In genomic region chr5:41760831-41761508, GRCm38 (mm10) we compare ENCODE assay signal across 14 mouse cellular contexts. TPM values are rescaled to one million over a fixed set of nuclear protein-coding genes. Genes with fewer than 3 reads are reported as not detected.
DNase-seq lines count a peak whose midpoint lies in the region; ATAC-seq and TF ChIP-seq lines count a peak whose summit lies in the region.
"Had no signal": no experiment of that assay in that cellular context is flagged by ENCODE, and none has a peak within 500 bp of the region (broad histone marks: within the 10 kb centered on the region; RNA-seq: fewer than 3 reads in every experiment).

No protein-coding gene starts in this region.

- no peak overlapping the region for H3K9ac ChIP-seq in heart, embryonic 15.5 days
- H3K9ac ChIP-seq in limb, embryonic 11.5 days (ENCODE audit: low read length), result no peak overlapping the region

- H3K4me1 ChIP-seq in heart, embryonic 15.5 days (replicated peaks), result peaks cover 21% of the 10 kb centered on the region
- peaks cover 41% of the 10 kb centered on the region for H3K4me1 ChIP-seq in E14TG2a.4 (replicated peaks; ENCODE audit: low read depth, low read length)
- peaks cover 29% of the 10 kb centered on the region for H3K4me1 ChIP-seq in embryonic facial prominence, embryonic 10.5 days
- H3K4me1 ChIP-seq in limb, embryonic 11.5 days (ENCODE audit: control insufficient read depth, insufficient read depth, low read length), result peaks cover 6% of the 10 kb centered on the region; the same call in 1 of the 2 replicates

- no peak for TF ChIP-seq CTCF in E14TG2a.4 (conservative IDR thresholded peaks at IDR 0.05; ENCODE audit: low read length)

- H3K27me3 ChIP-seq in heart, embryonic 15.5 days, result peaks cover 94% of the 10 kb centered on the region
- H3K27me3 ChIP-seq in E14TG2a.4 (ENCODE audit: insufficient read depth, low read length), result peaks cover 92% of the 10 kb centered on the region
- H3K27me3 ChIP-seq in embryonic facial prominence, embryonic 10.5 days (replicated peaks; ENCODE audit: low read depth, poor library complexity, severe bottlenecking), result peaks cover 100% of the 10 kb centered on the region
- H3K27me3 ChIP-seq in limb, embryonic 11.5 days (ENCODE audit: control insufficient read depth, insufficient read depth, low read length), result peaks cover 83% of the 10 kb centered on the region

- no peak for DNase-seq in heart, adult 18-20 months
- peak; percentile 52 for DNase-seq in embryonic facial prominence, embryonic 10.5 days (ENCODE audit: low spot score)
- DNase-seq in limb, embryonic 11.5 days (ENCODE audit: low spot score), result no peak
- DNase-seq: embryo, embryonic 11 days; right cerebral cortex, postnatal 14 days had no signal

- no peak for ATAC-seq in heart, embryonic 15.5 days (replicated peaks; ENCODE audit: insufficient number of reproducible peaks, insufficient read depth, low FRiP score, low read depth)
- ATAC-seq in limb, embryonic 11.5 days (ENCODE audit: insufficient number of reproducible peaks, low FRiP score, low TSS enrichment, low read depth), result no peak
- no peak for ATAC-seq in megakaryocyte progenitor cell, adult 5-6 weeks (replicated peaks; ENCODE audit: poor library complexity)
- no peak for ATAC-seq in CD4-positive, CD25-positive, alpha-beta regulatory T cell, adult 4 months
- ATAC-seq: activated CD4-positive, CD25-positive, alpha-beta regulatory T cell, adult 4 months had no signal

- WGBS in heart, embryonic 15.5 days, result 4% methylated on average over 22 of the region's 22 CpGs
- 3% methylated on average over 22 of the region's 22 CpGs for WGBS in embryonic facial prominence, embryonic 10.5 days
- 2% methylated on average over 22 of the region's 22 CpGs for WGBS in limb, embryonic 11.5 days

- H3K4me3 ChIP-seq in heart, embryonic 15.5 days, result peak overlapping the region; percentile 16
- peak overlapping the region; percentile 55; the same call in 1 of the 2 replicates for H3K4me3 ChIP-seq in E14TG2a.4 (replicated peaks; ENCODE audit: low read length)
- peak overlapping the region; percentile 61 for H3K4me3 ChIP-seq in embryonic facial prominence, embryonic 10.5 days
- H3K4me3 ChIP-seq in limb, embryonic 11.5 days (ENCODE audit: low read depth, low read length), result peak overlapping the region; percentile 15; the same call in 1 of the 2 replicates

- no peak overlapping the region for H3K27ac ChIP-seq in heart, embryonic 15.5 days
- no peak overlapping the region for H3K27ac ChIP-seq in embryonic facial prominence, embryonic 10.5 days (replicated peaks)
- H3K27ac ChIP-seq in limb, embryonic 11.5 days (replicated peaks; ENCODE audit: low read depth, low read length), result no peak overlapping the region

- H3K4me2 ChIP-seq in heart, embryonic 15.5 days, result no peak overlapping the region
- no peak overlapping the region; the same call in 1 of the 2 replicates for H3K4me2 ChIP-seq in limb, embryonic 11.5 days (ENCODE audit: low read depth, severe bottlenecking)

- H3K36me3 ChIP-seq in heart, embryonic 15.5 days, result no peaks in the 10 kb centered on the region
- H3K36me3 ChIP-seq in E14TG2a.4 (ENCODE audit: insufficient read depth, low read length), result no peaks in the 10 kb centered on the region
- no peaks in the 10 kb centered on the region for H3K36me3 ChIP-seq in embryonic facial prominence, embryonic 10.5 days (replicated peaks)
- no peaks in the 10 kb centered on the region for H3K36me3 ChIP-seq in limb, embryonic 11.5 days (ENCODE audit: control insufficient read depth, insufficient read depth, low read length)

- no peaks in the 10 kb centered on the region for H3K9me3 ChIP-seq in heart, embryonic 15.5 days (replicated peaks)
- H3K9me3 ChIP-seq in E14TG2a.4 (ENCODE audit: low read length), result no peaks in the 10 kb centered on the region
- H3K9me3 ChIP-seq in embryonic facial prominence, embryonic 10.5 days, result no peaks in the 10 kb centered on the region
- H3K9me3 ChIP-seq in limb, embryonic 11.5 days (ENCODE audit: control insufficient read depth, low read length), result no peaks in the 10 kb centered on the region

RNA-seq across cellular contexts. Expression of gene Nkx3-2, which starts 3.3 kb away (rescaled TPM):
- polyA plus RNA-seq in heart, embryonic 15.5 days (2015; fragmentation: Nextera tagmentation; extraction: Ambion mirVana), result 0.13 TPM in 1 of 2 replicates, not detected in the other
- not detected for total RNA-seq in heart, adult 18-20 months (2021)
- 1.9 and 2.2 TPM in 2 replicates for polyA plus RNA-seq in embryonic facial prominence, embryonic 10.5 days (2016; fragmentation: Nextera tagmentation; extraction: Ambion mirVana)
- polyA plus RNA-seq in limb, embryonic 11.5 days (2014; fragmentation: Nextera tagmentation; extraction: Ambion mirVana), result 1.3 and 2.3 TPM in 2 replicates
- total RNA-seq in megakaryocyte progenitor cell, adult 5-6 weeks (2015), result not detected in 2 replicates
- total RNA-seq in megakaryocyte progenitor cell, adult 5-6 weeks (2017), result not detected in 2 replicates
- polyA plus RNA-seq in CD4-positive, CD25-positive, alpha-beta regulatory T cell, adult 4 months (2017; shearing (Covaris generic)), result not detected
- total RNA-seq: left cerebral cortex, postnatal 25 days; neutrophil, adult 5-6 weeks had no signal
- polyA plus RNA-seq: activated CD4-positive, CD25-positive, alpha-beta regulatory T cell, adult 4 months; frontal cortex, adult 2 months; heart, embryonic 14.5 days had no signal

RNA-seq across cellular contexts. Expression of gene Rab28, which starts 53.0 kb away (rescaled TPM):
- 43.7 and 44.1 TPM in 2 replicates for polyA plus RNA-seq in heart, embryonic 15.5 days (2015; fragmentation: Nextera tagmentation; extraction: Ambion mirVana)
- total RNA-seq in heart, adult 18-20 months (2021), result 100 to 1,000 TPM in 1 of 2 experiments, 10 to 100 TPM in 1; 96.6 to 108 TPM
- polyA plus RNA-seq in embryonic facial prominence, embryonic 10.5 days (2016; fragmentation: Nextera tagmentation; extraction: Ambion mirVana), result 66.5 and 67.6 TPM in 2 replicates
- 72.9 and 80.1 TPM in 2 replicates for polyA plus RNA-seq in limb, embryonic 11.5 days (2014; fragmentation: Nextera tagmentation; extraction: Ambion mirVana)
- 45.8 and 49.3 TPM in 2 replicates for total RNA-seq in megakaryocyte progenitor cell, adult 5-6 weeks (2015)
- 40.6 and 44.1 TPM in 2 replicates for total RNA-seq in megakaryocyte progenitor cell, adult 5-6 weeks (2017)
- polyA plus RNA-seq in CD4-positive, CD25-positive, alpha-beta regulatory T cell, adult 4 months (2017; shearing (Covaris generic)), result 10 to 100 TPM; 14.3 to 20.5 TPM
